Mouse (Mus musculus) brain, embryonic 14.5 days (tissue): Measurements from ENCODE around the gene Ccnd1.

ENCODE experiments used
- CTCF ChIP-seq: fragments of 200-500 bp; IDR thresholded peaks from 2 replicates; pipeline ENCODE4 v1.5.1; 2012; ENCODE audit warnings: inconsistent platforms, mild to moderate bottlenecking, moderate library complexity, borderline replicate concordance; ENCODE audit not compliant: insufficient read depth, insufficient read length; ENCODE audit errors: extremely low read depth
- POLR2A ChIP-seq: fragments of 200-500 bp; IDR thresholded peaks from 2 replicates; pipeline ENCODE4 v1.6.1; 2012; ENCODE audit warnings: mild to moderate bottlenecking, inconsistent platforms, borderline replicate concordance; ENCODE audit not compliant: poor library complexity, insufficient read depth, insufficient read length, severe bottlenecking; ENCODE audit errors: extremely low read depth

DNA sequence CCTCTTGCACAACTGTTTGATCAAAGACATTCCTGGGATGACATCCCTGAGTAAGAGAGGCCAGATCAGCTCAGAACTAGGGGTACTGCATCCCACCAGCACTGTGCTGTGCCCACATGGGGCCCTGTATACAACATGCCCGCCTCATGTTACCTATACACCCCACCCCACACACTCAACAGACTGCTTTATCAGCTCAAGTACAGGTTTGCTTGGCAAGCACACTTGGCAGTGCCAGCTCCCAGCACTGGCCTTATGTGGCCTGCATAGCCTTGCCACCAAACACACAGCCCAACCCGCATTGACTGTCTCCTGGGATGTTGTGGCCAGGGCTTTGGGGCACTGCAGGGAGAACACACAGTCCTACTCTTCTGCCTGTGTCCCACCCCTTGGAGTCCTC, 12.1 kb downstream of the Ccnd1 start:
- TF ChIP-seq CTCF, result no peak
- TF ChIP-seq POLR2A, result no peak
